Mouse (Mus musculus): Measurements from ENCODE around the gene Slc7a11. TPM values are rescaled to one million over a fixed set of nuclear protein-coding genes. Genes with fewer than 3 reads are reported as not detected.
"Not testable (repeated sequence)": the region's sequence is repeated elsewhere in the genome, so short reads cannot be mapped to it uniquely, and the experiment has no call there.

The Slc7a11 gene
- total RNA-seq (2021): 10 to 100 TPM; 22.9 to 26.3 TPM

DNA sequence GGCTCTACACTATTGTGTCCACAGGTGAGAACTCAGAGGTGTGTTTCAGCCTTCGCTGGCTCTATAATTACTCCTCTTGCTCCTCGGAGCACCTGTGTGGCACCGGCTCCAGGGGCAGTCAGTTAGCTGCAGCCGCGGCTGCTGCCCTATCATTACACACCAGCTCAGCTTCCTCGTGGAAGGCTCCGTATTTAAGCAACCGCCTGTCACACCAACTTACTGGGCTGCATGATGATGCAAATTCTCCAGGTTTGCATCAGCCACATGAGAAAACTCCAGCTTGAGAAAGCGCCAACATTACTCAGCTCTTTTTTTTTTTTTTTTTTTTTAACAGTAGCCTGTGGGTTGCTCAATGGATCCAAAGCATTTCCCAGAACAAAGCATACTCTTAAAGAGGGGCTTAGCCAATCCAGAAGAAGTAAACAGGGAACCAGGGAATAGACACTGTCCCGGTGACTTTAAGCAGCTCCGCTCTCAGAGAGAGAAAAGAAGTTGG, at the start of gene Slc7a11:
TSS of gene Slc7a11 (minus strand) at position 194 of the 496 bp plus-strand sequence.
- peak in 1 of 2 experiments; percentile 57 for DNase-seq (ENCODE audit: low spot score in 2 of 2)
- intact Hi-C loops (cut with DNase I): loop anchor here (2.0 to 5.0 kb wide), 2 partner anchors 21 to 464 kb away; no protein-coding TSS in a partner anchor

DNA sequence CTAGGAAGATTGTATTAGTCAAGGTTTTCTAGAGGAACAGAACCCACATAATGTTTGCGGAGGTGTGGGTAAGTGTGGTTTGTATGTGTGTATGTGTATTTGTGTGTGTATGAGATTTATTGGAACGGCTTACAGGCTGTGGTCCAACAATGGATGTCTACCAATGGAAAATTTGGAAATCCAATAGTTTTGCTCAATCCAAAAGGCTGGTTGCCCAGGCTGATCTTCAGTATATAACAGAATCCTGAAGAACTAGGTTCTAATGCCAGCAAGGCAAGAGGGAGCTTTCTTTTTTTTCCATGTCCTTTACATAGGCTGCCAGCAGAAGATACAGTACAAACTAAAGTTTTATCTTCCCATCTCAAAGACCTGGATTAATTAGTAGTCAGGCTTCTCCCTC, 48.3 kb upstream of the Slc7a11 start:
- intact Hi-C loops (cut with DNase I): no loop called here
- no peak for DNase-seq (ENCODE audit: low spot score in 2 of 2)

DNA sequence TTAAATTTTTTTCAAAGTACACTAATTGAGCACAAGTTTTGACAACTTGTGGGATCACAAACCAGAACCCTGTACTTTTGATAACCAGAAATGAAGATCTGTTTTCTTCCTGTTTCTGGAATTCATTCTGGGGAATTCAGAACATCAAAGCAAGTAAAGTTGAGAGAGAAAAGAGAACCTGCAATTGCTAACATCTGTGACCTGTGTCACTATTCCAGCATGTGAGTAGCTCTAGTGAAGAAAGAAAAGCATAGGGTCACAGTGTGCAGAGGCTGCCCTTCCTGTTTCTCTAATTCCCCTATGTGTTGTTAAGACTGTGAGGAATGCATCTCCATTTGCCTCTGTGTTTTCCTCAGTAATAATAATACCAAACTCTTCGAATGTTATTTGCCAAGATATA, 40.7 kb upstream of the Slc7a11 start:
- intact Hi-C loops (cut with DNase I): no loop called here
- no peak for DNase-seq (ENCODE audit: low spot score in 2 of 2)

DNA sequence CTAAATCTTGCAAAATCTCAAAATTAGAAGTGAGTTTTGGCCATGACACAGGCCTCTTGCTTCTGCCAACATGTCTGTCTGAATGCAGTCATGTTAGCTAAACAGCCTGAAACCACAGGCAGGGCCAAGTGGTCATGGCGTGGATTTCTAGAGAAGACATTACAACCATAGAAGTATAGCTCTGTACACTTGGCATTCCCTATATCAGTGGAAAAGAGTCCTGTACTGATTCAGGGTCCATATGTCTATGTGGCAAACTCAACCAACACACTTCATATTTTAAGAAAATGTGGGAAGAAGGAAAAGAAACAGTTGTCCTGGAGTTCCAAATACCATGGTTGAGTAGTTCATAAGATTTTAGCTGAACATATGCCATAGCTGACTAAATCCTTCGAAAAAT, 18.8 kb upstream of the Slc7a11 start:
- intact Hi-C loops (cut with DNase I): loop anchor here (5.0 kb wide), 1 partner anchor 150 kb away; no protein-coding TSS in a partner anchor

GRCm38 (mm10) chr3:50457136-50457535, 13.7 kb upstream of the Slc7a11 start:
- DNase-seq (ENCODE audit: low spot score in 2 of 2): no peak
- intact Hi-C loops (cut with DNase I): no loop called here

More for the DNA sequence above, 18.8 kb upstream of the Slc7a11 start:
- peak in 1 of 2 experiments; percentile 81 for DNase-seq (ENCODE audit: low spot score in 2 of 2)

GRCm38 (mm10) chr3:50456564-50456963, 13.2 kb upstream of the Slc7a11 start:
- intact Hi-C loops (cut with DNase I): no loop called here
- DNase-seq (ENCODE audit: low spot score in 2 of 2): no peak

DNA sequence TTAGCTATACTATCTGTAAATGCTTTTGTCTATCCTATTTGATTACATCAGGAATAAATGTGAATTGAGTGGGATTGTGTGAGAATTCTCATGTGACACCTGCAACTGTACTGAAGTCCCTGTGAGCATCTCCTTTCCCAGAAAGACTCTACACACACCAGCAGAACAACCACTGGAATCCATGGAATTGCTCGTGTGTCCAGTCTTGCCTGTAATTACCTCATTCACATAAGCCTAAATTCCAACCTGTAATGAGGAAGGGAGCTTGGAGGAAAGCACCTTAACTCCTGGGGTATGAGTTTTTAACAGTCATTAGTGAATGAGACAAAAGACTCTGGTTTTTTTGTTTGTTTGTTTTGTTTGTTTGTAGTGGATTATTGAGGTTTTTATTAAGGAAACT, 12.6 kb upstream of the Slc7a11 start:
- intact Hi-C loops (cut with DNase I): no loop called here

DNA sequence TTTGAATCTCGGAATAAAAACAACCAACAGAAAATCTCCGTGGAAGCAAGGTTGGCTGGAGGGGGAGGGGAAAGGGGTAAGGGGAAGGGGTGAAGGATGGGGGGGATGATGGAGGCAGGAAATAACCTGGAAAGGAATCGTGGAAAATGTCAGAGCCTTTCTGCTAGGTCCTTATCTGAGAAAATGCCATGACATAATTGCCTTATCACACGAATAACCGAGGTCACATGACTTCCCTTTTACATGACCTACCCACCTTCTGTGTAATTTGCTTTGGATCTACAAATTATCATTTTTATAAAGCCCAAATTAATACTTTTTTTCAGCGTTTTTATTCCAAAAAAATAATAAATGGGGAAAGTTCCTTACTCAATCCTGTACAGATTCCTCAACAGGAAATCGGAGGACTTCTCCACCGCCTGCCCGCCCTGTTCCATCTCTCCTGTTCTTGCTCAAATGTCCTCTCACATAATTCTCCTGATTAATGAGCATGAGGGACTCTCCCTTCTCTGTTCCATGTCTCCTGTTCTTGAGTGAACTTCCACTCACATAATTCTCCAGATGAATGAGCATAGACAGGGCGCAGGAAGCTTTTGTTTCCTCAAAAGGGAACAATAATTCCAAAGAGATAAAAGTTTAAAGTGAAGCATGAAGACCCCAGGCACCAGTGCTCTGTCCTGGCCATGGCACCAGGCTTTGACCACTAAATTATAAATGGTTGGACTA, 1.8 kb upstream of the Slc7a11 start:
- no peak for DNase-seq (ENCODE audit: low spot score in 2 of 2)
- intact Hi-C loops (cut with DNase I): no loop called here

More for the DNA sequence above, 12.6 kb upstream of the Slc7a11 start:
- no peak for DNase-seq (ENCODE audit: low spot score in 2 of 2)

DNA sequence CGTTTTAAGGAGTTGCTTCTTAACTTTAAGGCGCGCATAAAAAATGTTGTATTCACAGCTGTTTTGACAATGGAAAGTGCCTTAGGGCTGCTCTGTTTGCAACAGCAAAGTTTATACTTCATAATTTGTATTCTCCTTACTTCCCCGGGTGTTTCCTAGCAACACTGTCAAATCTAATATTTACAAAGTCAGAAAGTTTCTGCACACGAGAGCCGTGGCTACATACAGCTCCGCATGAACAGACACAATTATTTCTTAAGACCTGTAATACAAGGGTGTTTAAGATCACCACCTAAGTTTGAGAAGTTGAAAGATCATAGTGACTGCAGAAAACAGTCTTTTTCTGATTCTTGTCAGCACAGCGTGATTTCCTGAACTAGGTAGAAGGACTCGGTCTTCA, 528 bp upstream of the Slc7a11 start:
- DNase-seq (ENCODE audit: low spot score in 2 of 2): no peak
- intact Hi-C loops (cut with DNase I): loop anchor here (2.0 to 5.0 kb wide), 2 partner anchors 21 to 463 kb away; no protein-coding TSS in a partner anchor

- intact Hi-C loops (cut with DNase I): loop anchor here (2.0 to 5.0 kb wide), 2 partner anchors 20 to 465 kb away; no protein-coding TSS in a partner anchor
- no peak for DNase-seq (ENCODE audit: low spot score in 2 of 2)
Observed at GRCm38 (mm10) chr3:50442341-50443292, 797 bp downstream of the Slc7a11 start.

DNA sequence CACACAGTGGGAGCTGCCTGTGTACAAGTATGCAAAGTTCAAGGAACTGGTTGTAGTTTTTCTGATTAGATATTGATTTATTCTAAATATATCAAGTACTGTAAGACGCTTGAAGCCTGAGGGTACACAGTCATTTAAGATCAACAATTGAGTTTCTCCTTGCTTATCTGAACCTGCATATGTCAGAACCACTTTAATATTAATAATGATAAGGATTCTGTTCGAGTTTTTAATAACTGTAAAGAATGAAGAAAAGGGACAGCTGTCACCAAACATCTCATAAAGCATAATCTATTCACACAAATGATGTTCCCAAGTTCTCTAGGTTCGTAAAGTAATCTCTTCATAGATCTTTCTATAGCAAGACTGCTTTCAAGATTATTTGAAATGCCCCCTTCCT, 2.1 kb downstream of the Slc7a11 start:
- intact Hi-C loops (cut with DNase I): loop anchor here (5.0 kb wide), 1 partner anchor 466 kb away; no protein-coding TSS in a partner anchor
- no peak for DNase-seq (ENCODE audit: low spot score in 2 of 2)

DNA sequence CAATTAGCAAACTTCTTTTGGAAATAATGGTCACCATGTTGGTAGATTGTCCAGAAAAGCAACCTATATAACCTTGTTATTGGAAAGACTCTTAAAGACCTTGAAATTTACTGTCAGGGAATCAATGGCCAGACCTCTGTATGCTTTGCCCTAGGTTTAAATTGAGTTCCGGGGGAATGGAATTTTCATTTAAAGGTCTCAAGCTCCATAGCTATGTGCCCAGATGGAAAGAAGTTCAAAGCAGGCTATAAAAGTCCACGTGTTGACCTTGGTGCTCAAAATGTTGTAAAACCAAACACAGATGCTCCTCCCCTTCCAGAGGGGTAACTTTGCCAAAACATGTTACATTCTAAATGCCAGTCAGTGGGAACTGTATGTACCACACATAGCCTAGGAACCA, 3.0 kb downstream of the Slc7a11 start:
- intact Hi-C loops (cut with DNase I): loop anchor here (5.0 kb wide), 1 partner anchor 467 kb away; no protein-coding TSS in a partner anchor

DNA sequence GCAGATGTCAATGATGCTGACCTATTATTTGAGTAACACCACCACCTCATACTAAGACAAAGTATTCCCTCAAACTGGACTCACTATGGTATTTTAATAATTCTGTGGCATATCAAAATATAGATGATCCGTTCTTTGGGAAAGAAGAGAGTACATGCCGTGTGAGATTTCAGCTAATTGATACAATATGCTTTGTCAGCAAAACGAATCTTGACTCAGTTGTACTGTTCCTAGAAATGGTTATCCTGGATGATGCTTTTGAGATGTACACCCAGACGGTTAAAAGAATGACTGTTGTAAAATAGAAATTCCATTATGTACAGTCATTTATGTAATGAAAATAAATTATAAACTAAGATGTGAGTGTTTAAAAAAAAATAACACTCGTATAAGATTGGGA, 4.0 kb downstream of the Slc7a11 start:
- DNase-seq (ENCODE audit: low spot score in 2 of 2): no peak
- intact Hi-C loops (cut with DNase I): no loop called here

More for the DNA sequence above, 3.0 kb downstream of the Slc7a11 start:
- DNase-seq (ENCODE audit: low spot score in 2 of 2): no peak

- intact Hi-C loops (cut with DNase I): no loop called here
- DNase-seq (ENCODE audit: low spot score in 2 of 2): no peak
Observed at GRCm38 (mm10) chr3:50438520-50439253, 4.7 kb downstream of the Slc7a11 start.

DNA sequence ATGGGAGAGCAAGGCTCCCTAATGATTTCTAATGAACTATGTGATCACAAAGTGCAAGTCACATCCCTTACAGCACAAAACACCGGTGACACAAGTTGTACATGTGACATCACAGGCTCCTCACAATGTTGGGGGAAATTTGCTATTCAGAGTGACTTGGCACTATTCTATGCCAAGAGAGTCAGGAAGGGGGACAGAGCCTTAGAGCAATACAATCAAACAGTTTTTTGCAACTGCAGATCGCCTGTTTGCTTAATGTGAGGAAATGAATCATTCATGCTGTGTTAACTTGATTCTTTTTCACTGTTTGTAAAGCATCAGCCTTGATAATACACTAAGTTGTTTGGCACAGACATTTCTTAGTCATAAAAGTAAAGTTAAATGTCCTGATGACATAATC, 5.3 kb downstream of the Slc7a11 start:
- DNase-seq (ENCODE audit: low spot score in 2 of 2); intact Hi-C loops (cut with DNase I): not testable (repeated sequence)

- DNase-seq (ENCODE audit: low spot score in 2 of 2); intact Hi-C loops (cut with DNase I): not testable (repeated sequence)
Observed at GRCm38 (mm10) chr3:50436409-50436808, 7.0 kb downstream of the Slc7a11 start.

DNA sequence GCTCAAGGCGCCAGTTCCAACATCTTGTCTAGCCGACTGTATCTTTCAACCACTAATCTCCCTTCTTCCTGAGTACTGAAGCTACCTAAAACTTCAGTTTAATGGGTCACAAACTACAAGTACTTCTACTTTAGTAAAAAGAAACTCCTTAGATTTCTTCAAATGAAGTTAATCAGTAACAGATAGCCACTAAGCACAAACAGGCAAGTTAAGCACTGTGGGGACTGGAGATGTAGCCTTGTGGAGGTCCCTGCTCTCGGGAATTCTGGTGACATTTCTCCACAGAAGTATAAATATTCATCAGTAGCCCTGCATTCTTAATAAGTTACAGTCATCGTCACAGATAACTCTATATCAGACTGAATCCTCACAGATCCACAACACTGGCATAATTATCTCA, 9.6 kb downstream of the Slc7a11 start:
- no peak for DNase-seq (ENCODE audit: low spot score in 2 of 2)
- intact Hi-C loops (cut with DNase I): no loop called here

- intact Hi-C loops (cut with DNase I): no loop called here
- peak in 1 of 2 experiments; percentile 8 for DNase-seq (ENCODE audit: low spot score in 2 of 2)
Observed at GRCm38 (mm10) chr3:50430811-50431210, 12.6 kb downstream of the Slc7a11 start.

Measured in left cerebral cortex, postnatal 25 days (tissue).